Mouse (Mus musculus) kidney, postnatal 25 days (tissue): Measurements from ENCODE around the gene Trim15.

ENCODE experiments used
- DNase-seq, 2 experiments: peaks; one replicate each; pipeline ENCODE4 v3.0.0; 2021; ENCODE audit warnings: mixed read lengths in 2 of 2

Gene Trim15

GRCm38 (mm10) chr17:36869284-36869954 is 2.4 kb upstream of the Trim15 start, which contains the start of gene Trim10:
Trim10 (plus strand) TSS chr17:36869574.
- DNase-seq, result no peak

GRCm38 (mm10) chr17:36868836-36869235 is 1.8 kb upstream of the Trim15 start:
- no peak for DNase-seq

- no peak for DNase-seq
Observed at GRCm38 (mm10) chr17:36861680-36862079, 5.3 kb downstream of the Trim15 start.

GRCm38 (mm10) chr17:36858181-36858580 is 8.8 kb downstream of the Trim15 start:
- DNase-seq, result no peak

GRCm38 (mm10) chr17:36856236-36856635 is 10.8 kb downstream of the Trim15 start:
- DNase-seq, result no peak

GRCm38 (mm10) chr17:36855484-36855883 is 11.5 kb downstream of the Trim15 start:
- no peak for DNase-seq

GRCm38 (mm10) chr17:36851627-36852026 is 15.4 kb downstream of the Trim15 start:
- DNase-seq, result no peak

GRCm38 (mm10) chr17:36851200-36851599 is 15.8 kb downstream of the Trim15 start:
- DNase-seq, result no peak

GRCm38 (mm10) chr17:36849992-36850391 is 17.0 kb downstream of the Trim15 start:
- no peak for DNase-seq

GRCm38 (mm10) chr17:36848911-36849310 is 18.1 kb downstream of the Trim15 start:
- DNase-seq, result no peak

GRCm38 (mm10) chr17:36844725-36845124 is 22.3 kb downstream of the Trim15 start:
- no peak for DNase-seq

- DNase-seq, result peak in 1 of 2 experiments; percentile 23
Observed at GRCm38 (mm10) chr17:36844286-36844719, 22.7 kb downstream of the Trim15 start.

GRCm38 (mm10) chr17:36843696-36844095 is 23.3 kb downstream of the Trim15 start:
- no peak for DNase-seq

GRCm38 (mm10) chr17:36840961-36841445 is 26.0 kb downstream of the Trim15 start:
- DNase-seq, result no peak

- no peak for DNase-seq
Observed at GRCm38 (mm10) chr17:36839931-36840330, 27.1 kb downstream of the Trim15 start.

GRCm38 (mm10) chr17:36839001-36839400 is 28.0 kb downstream of the Trim15 start:
- no peak for DNase-seq

- peak; percentile 98 for DNase-seq
Observed at GRCm38 (mm10) chr17:36836874-36837647, 29.9 kb downstream of the Trim15 start, which contains the start of gene Trim26. Trim26 (plus strand) TSS chr17:36837134.

- no peak for DNase-seq
Observed at GRCm38 (mm10) chr17:36836427-36836812, 30.6 kb downstream of the Trim15 start.

GRCm38 (mm10) chr17:36835591-36836426 is 31.2 kb downstream of the Trim15 start:
- peak; percentile 81 to 85 for DNase-seq

GRCm38 (mm10) chr17:36832694-36833093 is 34.3 kb downstream of the Trim15 start:
- DNase-seq, result no peak

- DNase-seq, result no peak
Observed at GRCm38 (mm10) chr17:36830470-36830869, 36.5 kb downstream of the Trim15 start.

- no peak for DNase-seq
Observed at GRCm38 (mm10) chr17:36828488-36828887, 38.5 kb downstream of the Trim15 start.

- DNase-seq, result peak; percentile 92 to 96
Observed at GRCm38 (mm10) chr17:36826002-36826401, 41.0 kb downstream of the Trim15 start.
